Mouse (Mus musculus): ENCODE measurements around the gene Gm16181.

DNA sequence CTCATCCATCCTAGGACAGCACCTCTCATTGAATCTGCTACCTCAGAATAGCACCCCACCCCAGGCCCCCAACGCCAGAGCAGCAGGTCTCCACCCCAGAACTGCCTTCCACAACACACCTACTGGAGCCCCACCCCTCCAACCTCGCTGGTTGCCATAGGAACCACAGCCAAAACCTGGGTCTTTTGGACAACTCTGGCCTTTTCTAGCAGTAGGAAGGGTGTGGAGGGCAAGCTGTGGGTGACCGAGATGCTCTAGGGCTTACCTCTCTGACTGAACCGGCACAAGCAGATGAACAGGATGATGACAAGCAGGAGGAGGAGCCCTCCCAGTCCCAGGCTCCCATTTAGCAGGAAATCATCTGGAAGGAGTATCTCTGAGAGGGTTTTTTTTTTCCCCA is 34.0 kb upstream of the Gm16181 start:
- TF ChIP-seq CTCF (IDR thresholded peaks at IDR 0.05; ENCODE audit: control insufficient read depth, insufficient read depth, insufficient replicate concordance, low read depth, low read length) (no peak), POLR2A (IDR thresholded peaks at IDR 0.05; ENCODE audit: control insufficient read depth, low read depth, low read length) (no peak)

Data from testis, adult 2 months (tissue).